Mouse (Mus musculus): Measurements from ENCODE around the gene Golga4. TPM values are rescaled to one million over a fixed set of nuclear protein-coding genes. Genes with fewer than 3 reads are reported as not detected.

Golga4 gene
- polyA plus RNA-seq, 1 experiment from 2014 or later, result 50.6 TPM

- no peaks in the 10 kb centered on the region for H3K9me3 ChIP-seq (replicated peaks; ENCODE audit: control insufficient read depth, low read length)
- no peak overlapping the region for H3K4me3 ChIP-seq (ENCODE audit: low read depth, low read length)
- H3K4me1 ChIP-seq (ENCODE audit: control insufficient read depth, insufficient read depth, low read length), result peaks cover 4% of the 10 kb centered on the region; the same call in 1 of the 2 replicates
- 64% methylated on average over 10 of the region's 10 CpGs for WGBS
- DNase-seq (ENCODE audit: low spot score), result peak; percentile 53
- H3K4me2 ChIP-seq (ENCODE audit: low read depth, low read length), result no peak overlapping the region
- no peak for ATAC-seq (replicated peaks; ENCODE audit: insufficient number of reproducible peaks, low FRiP score, low TSS enrichment, low read depth)
- no peak overlapping the region for H3K27ac ChIP-seq (replicated peaks; ENCODE audit: low read depth, low read length)
- H3K27me3 ChIP-seq (ENCODE audit: control insufficient read depth, insufficient read depth, low read length), result no peaks in the 10 kb centered on the region
- H3K36me3 ChIP-seq (replicated peaks; ENCODE audit: control insufficient read depth, insufficient read depth, low read depth, low read length), result no peaks in the 10 kb centered on the region
- no peak overlapping the region for H3K9ac ChIP-seq (replicated peaks; ENCODE audit: low read length)
Measured at GRCm38 (mm10) chr9:118610060-118610459, 104.0 kb downstream of the Golga4 start.

DNA sequence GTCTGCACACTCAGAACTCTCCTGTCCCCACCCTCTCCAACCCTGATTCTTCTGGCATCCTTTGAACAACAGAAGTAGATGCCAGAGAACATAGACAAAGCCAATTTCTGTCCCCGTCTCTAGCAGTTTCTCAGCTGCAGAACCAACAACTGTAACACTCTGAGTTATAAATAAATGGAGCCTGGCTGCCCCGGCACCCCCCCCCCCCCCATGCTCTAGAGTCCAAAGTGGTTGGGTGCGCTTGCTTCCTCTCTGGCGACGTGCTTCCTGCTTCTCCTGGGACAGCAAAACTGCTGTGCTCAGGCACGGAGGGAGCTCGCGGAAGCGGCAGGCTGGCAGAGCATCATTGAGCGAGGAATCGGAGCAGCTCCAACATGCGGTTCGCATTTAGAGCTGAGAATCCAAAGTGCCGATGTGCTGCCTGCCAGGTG, 105.1 kb downstream of the Golga4 start:
- peaks cover 4% of the 10 kb centered on the region; the same call in 1 of the 2 replicates for H3K4me1 ChIP-seq (ENCODE audit: control insufficient read depth, insufficient read depth, low read length)
- WGBS, result 41% methylated on average over 13 of the region's 14 CpGs
- H3K4me2 ChIP-seq (ENCODE audit: low read depth, low read length), result no peak overlapping the region

DNA sequence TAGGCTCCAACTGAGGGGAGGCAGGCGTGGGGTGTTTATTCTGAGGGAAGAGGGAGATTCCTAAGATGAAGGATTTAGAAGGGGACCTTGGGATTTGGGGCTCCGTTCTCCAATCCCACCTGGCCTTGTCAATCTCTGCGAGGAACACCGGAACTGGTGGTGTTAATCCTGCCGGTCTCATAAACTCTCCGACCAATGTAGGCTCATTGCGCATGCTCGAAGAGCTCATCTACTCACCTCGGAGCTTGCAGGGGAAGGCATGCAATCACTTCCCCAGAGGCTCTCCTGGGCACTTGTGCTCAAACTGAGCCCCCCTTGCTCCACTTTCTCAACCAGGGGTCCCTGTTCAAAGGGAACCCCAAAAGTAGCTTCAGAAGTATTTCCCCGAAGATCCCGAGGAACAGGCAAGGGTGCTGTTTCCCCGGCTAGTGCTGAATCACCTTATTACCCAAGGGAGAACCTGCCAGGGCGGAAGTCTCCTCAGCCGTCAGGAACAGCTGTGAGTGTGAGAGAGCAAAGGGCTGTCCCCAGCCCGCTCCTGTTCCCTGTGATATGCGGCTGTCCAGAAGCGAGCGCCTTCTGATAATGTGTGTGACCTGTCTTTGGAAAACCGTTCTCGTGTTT, 106.0 kb downstream of the Golga4 start:
- Histone ChIP-seq H3K36me3 (replicated peaks; ENCODE audit: control insufficient read depth, insufficient read depth, low read depth, low read length) (no peaks in the 10 kb centered on the region), H3K9ac (replicated peaks; ENCODE audit: low read length) (no peak overlapping the region), H3K4me3 (ENCODE audit: low read depth, low read length) (no peak overlapping the region), H3K4me2 (ENCODE audit: low read depth, low read length) (no peak overlapping the region), H3K27me3 (ENCODE audit: control insufficient read depth, insufficient read depth, low read length) (no peaks in the 10 kb centered on the region), H3K4me1 (ENCODE audit: control insufficient read depth, insufficient read depth, low read length) (peaks cover 4% of the 10 kb centered on the region; the same call in 1 of the 2 replicates), H3K9me3 (replicated peaks; ENCODE audit: control insufficient read depth, low read length) (no peaks in the 10 kb centered on the region), H3K27ac (replicated peaks; ENCODE audit: low read depth, low read length) (no peak overlapping the region)
- DNase-seq (ENCODE audit: low spot score) (peak; percentile 36), ATAC-seq (replicated peaks; ENCODE audit: insufficient number of reproducible peaks, low FRiP score, low TSS enrichment, low read depth) (no peak)
- 49% methylated on average over 20 of the region's 20 CpGs for WGBS

More for the DNA sequence above, 105.1 kb downstream of the Golga4 start:
- no peak overlapping the region for H3K9ac ChIP-seq (replicated peaks; ENCODE audit: low read length)
- ATAC-seq (replicated peaks; ENCODE audit: insufficient number of reproducible peaks, low FRiP score, low TSS enrichment, low read depth) (no peak), DNase-seq (ENCODE audit: low spot score) (peak; percentile 43)
- no peak overlapping the region for H3K27ac ChIP-seq (replicated peaks; ENCODE audit: low read depth, low read length)
- H3K4me3 ChIP-seq (ENCODE audit: low read depth, low read length), result no peak overlapping the region
- H3K9me3 ChIP-seq (replicated peaks; ENCODE audit: control insufficient read depth, low read length), result no peaks in the 10 kb centered on the region
- H3K27me3 ChIP-seq (ENCODE audit: control insufficient read depth, insufficient read depth, low read length), result no peaks in the 10 kb centered on the region
- no peaks in the 10 kb centered on the region for H3K36me3 ChIP-seq (replicated peaks; ENCODE audit: control insufficient read depth, insufficient read depth, low read depth, low read length)

- DNase-seq (ENCODE audit: low spot score) (no peak), ATAC-seq (replicated peaks; ENCODE audit: insufficient number of reproducible peaks, low FRiP score, low TSS enrichment, low read depth) (no peak)
- no peak overlapping the region for H3K27ac ChIP-seq (replicated peaks; ENCODE audit: low read depth, low read length)
- no peaks in the 10 kb centered on the region for H3K36me3 ChIP-seq (replicated peaks; ENCODE audit: control insufficient read depth, insufficient read depth, low read depth, low read length)
- 50% methylated on average over 5 of the region's 5 CpGs for WGBS
- H3K9me3 ChIP-seq (replicated peaks; ENCODE audit: control insufficient read depth, low read length), result no peaks in the 10 kb centered on the region
- no peaks in the 10 kb centered on the region for H3K4me1 ChIP-seq (ENCODE audit: control insufficient read depth, insufficient read depth, low read length)
- no peak overlapping the region for H3K4me3 ChIP-seq (ENCODE audit: low read depth, low read length)
- H3K9ac ChIP-seq (replicated peaks; ENCODE audit: low read length), result no peak overlapping the region
- no peak overlapping the region for H3K4me2 ChIP-seq (ENCODE audit: low read depth, low read length)
- no peaks in the 10 kb centered on the region for H3K27me3 ChIP-seq (ENCODE audit: control insufficient read depth, insufficient read depth, low read length)
Measured at GRCm38 (mm10) chr9:118617237-118617636, 111.2 kb downstream of the Golga4 start.

DNA sequence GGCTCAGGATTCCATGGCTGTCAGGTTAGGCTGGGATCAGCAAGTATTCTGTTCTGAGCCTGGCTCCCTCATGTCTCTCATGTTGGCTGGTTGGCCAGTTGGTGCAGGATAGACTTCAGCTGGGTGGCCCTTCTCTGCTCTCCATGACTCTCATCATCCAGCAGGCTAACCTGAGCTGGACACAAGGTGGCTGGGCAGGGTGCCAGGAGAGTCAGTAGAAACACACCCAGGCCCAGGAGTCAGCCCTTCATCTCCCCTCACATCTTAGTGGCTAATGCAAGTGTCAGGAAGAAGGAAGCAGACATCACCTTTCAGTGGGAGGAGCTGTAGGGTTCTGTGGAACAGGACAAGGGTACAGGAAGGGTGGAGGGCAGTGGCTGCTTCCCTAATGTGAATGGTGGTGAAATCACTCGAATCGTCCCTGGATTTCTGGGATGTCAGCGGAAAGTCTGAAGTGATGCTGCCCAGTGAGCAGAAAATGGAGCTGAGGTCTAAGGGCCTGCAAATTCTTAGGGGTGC, 112.7 kb downstream of the Golga4 start:
- ATAC-seq (replicated peaks; ENCODE audit: insufficient number of reproducible peaks, low FRiP score, low TSS enrichment, low read depth), result no peak
- DNase-seq (ENCODE audit: low spot score), result no peak
- Histone ChIP-seq H3K4me1 (ENCODE audit: control insufficient read depth, insufficient read depth, low read length) (peaks cover 2% of the 10 kb centered on the region; the same call in 1 of the 2 replicates), H3K36me3 (replicated peaks; ENCODE audit: control insufficient read depth, insufficient read depth, low read depth, low read length) (no peaks in the 10 kb centered on the region), H3K9ac (replicated peaks; ENCODE audit: low read length) (no peak overlapping the region), H3K9me3 (replicated peaks; ENCODE audit: control insufficient read depth, low read length) (no peaks in the 10 kb centered on the region), H3K4me3 (ENCODE audit: low read depth, low read length) (no peak overlapping the region), H3K4me2 (ENCODE audit: low read depth, low read length) (no peak overlapping the region), H3K27ac (replicated peaks; ENCODE audit: low read depth, low read length) (no peak overlapping the region), H3K27me3 (ENCODE audit: control insufficient read depth, insufficient read depth, low read length) (no peaks in the 10 kb centered on the region)
- 96% methylated on average over 3 of the region's 3 CpGs for WGBS

- no peak overlapping the region for H3K4me3 ChIP-seq (ENCODE audit: low read depth, low read length)
- H3K4me2 ChIP-seq (ENCODE audit: low read depth, low read length), result no peak overlapping the region
- no peak for DNase-seq (ENCODE audit: low spot score)
- H3K27me3 ChIP-seq (ENCODE audit: control insufficient read depth, insufficient read depth, low read length), result no peaks in the 10 kb centered on the region
- H3K27ac ChIP-seq (replicated peaks; ENCODE audit: low read depth, low read length), result no peak overlapping the region
- no peaks in the 10 kb centered on the region for H3K9me3 ChIP-seq (replicated peaks; ENCODE audit: control insufficient read depth, low read length)
- H3K9ac ChIP-seq (replicated peaks; ENCODE audit: low read length), result no peak overlapping the region
- ATAC-seq (replicated peaks; ENCODE audit: insufficient number of reproducible peaks, low FRiP score, low TSS enrichment, low read depth), result no peak
- 56% methylated on average over 4 of the region's 4 CpGs for WGBS
- no peaks in the 10 kb centered on the region for H3K36me3 ChIP-seq (replicated peaks; ENCODE audit: control insufficient read depth, insufficient read depth, low read depth, low read length)
- peaks cover 4% of the 10 kb centered on the region; the same call in 1 of the 2 replicates for H3K4me1 ChIP-seq (ENCODE audit: control insufficient read depth, insufficient read depth, low read length)
Measured at GRCm38 (mm10) chr9:118620807-118621206, 114.7 kb downstream of the Golga4 start.

- no peaks in the 10 kb centered on the region for H3K27me3 ChIP-seq (ENCODE audit: control insufficient read depth, insufficient read depth, low read length)
- H3K9ac ChIP-seq (replicated peaks; ENCODE audit: low read length), result no peak overlapping the region
- no peaks in the 10 kb centered on the region for H3K9me3 ChIP-seq (replicated peaks; ENCODE audit: control insufficient read depth, low read length)
- no peak overlapping the region for H3K4me2 ChIP-seq (ENCODE audit: low read depth, low read length)
- no peak for DNase-seq (ENCODE audit: low spot score)
- no peak overlapping the region for H3K27ac ChIP-seq (replicated peaks; ENCODE audit: low read depth, low read length)
- peaks cover 4% of the 10 kb centered on the region; the same call in 1 of the 2 replicates for H3K4me1 ChIP-seq (ENCODE audit: control insufficient read depth, insufficient read depth, low read length)
- H3K36me3 ChIP-seq (replicated peaks; ENCODE audit: control insufficient read depth, insufficient read depth, low read depth, low read length), result no peaks in the 10 kb centered on the region
- WGBS, result 88% methylated on average over 6 of the region's 6 CpGs
- H3K4me3 ChIP-seq (ENCODE audit: low read depth, low read length), result no peak overlapping the region
- no peak for ATAC-seq (replicated peaks; ENCODE audit: insufficient number of reproducible peaks, low FRiP score, low TSS enrichment, low read depth)
Measured at GRCm38 (mm10) chr9:118621691-118622090, 115.6 kb downstream of the Golga4 start.

DNA sequence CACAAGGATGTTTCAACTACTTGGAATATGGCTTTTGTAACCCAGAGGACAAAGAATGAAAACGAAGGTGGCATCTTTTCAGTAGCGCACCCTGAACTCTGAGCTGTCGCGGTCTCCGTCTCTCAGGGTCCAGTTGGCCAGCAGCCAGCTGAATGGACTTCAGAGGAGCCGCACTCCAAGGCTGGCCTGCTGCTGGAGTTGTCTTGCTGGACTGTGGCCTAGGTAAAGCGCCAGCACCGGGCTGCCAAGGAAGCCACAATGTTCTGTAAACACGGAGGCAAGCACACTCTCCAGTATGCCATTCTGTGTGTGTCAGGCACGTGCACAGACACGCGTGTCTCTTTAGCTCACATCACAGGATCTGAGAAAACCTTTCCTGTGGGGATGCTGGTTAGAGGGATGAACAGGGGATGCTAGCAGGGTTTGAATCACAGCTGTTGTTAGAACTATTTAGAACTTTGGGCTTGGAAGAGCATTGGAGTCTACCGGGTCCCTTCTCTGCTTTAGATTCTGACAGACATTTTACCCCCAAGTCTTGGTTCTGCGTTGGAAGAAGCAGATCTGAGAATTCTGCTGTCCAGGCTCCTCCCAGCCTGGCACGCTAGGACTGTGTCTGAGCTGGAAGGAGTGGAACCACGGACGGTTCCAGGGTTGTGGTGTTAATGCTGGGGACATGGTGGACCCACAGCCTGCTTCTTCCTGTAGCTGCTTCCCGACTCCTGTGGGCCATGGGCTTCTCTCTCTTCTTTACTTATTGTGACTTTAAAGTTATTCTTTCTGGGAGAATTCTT, 116.5 kb downstream of the Golga4 start:
- ATAC-seq (replicated peaks; ENCODE audit: insufficient number of reproducible peaks, low FRiP score, low TSS enrichment, low read depth), result no peak
- no peaks in the 10 kb centered on the region for H3K27me3 ChIP-seq (ENCODE audit: control insufficient read depth, insufficient read depth, low read length)
- H3K36me3 ChIP-seq (replicated peaks; ENCODE audit: control insufficient read depth, insufficient read depth, low read depth, low read length), result no peaks in the 10 kb centered on the region
- DNase-seq (ENCODE audit: low spot score), result no peak
- 87% methylated on average over 18 of the region's 18 CpGs for WGBS
- H3K4me2 ChIP-seq (ENCODE audit: low read depth, low read length), result no peak overlapping the region
- H3K9me3 ChIP-seq (replicated peaks; ENCODE audit: control insufficient read depth, low read length), result no peaks in the 10 kb centered on the region
- no peak overlapping the region for H3K27ac ChIP-seq (replicated peaks; ENCODE audit: low read depth, low read length)
- no peak overlapping the region for H3K4me3 ChIP-seq (ENCODE audit: low read depth, low read length)
- H3K4me1 ChIP-seq (ENCODE audit: control insufficient read depth, insufficient read depth, low read length), result peaks cover 4% of the 10 kb centered on the region; the same call in 1 of the 2 replicates
- no peak overlapping the region for H3K9ac ChIP-seq (replicated peaks; ENCODE audit: low read length)
